8 mouse cellular contexts compared by ENCODE assay signal in the genomic region with DNA sequence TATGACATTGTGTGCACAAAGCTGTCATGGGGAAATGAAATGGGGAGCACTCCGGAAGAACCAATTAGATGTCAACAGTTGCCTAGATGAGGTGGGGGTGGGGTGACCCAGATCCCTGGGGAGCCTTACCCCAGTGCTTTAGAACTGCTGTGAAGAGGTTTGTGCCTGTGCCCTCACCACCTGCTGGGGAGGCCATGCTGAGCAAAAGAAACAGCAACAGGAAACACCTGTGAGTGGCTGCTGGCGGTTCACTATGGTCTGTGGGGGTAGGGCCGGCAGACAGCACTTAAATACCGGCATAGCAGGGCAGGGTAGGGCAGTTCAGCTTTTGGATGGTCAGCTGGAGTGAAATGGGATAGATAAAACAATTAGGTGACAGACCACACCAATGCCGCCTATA. TPM values are rescaled to one million over a fixed set of nuclear protein-coding genes. Genes with fewer than 3 reads are reported as not detected.
DNase-seq lines count a peak whose midpoint lies in the region; ATAC-seq lines count a peak whose summit lies in the region.

No protein-coding gene starts in this region.

- peaks cover 39% of the 10 kb centered on the region for H3K36me3 ChIP-seq in embryonic facial prominence, embryonic 12.5 days
- peaks cover 40% of the 10 kb centered on the region for H3K36me3 ChIP-seq in limb, embryonic 10.5 days

- H3K4me3 ChIP-seq in embryonic facial prominence, embryonic 12.5 days: no peak overlapping the region
- H3K4me3 ChIP-seq in limb, embryonic 10.5 days: peak overlapping the region; percentile 32

- no peaks in the 10 kb centered on the region for H3K27me3 ChIP-seq in embryonic facial prominence, embryonic 12.5 days
- H3K27me3 ChIP-seq in limb, embryonic 10.5 days (ENCODE audit: low read depth, poor library complexity, severe bottlenecking): no peaks in the 10 kb centered on the region

- no peak overlapping the region for H3K9ac ChIP-seq in embryonic facial prominence, embryonic 12.5 days

- DNase-seq in gastrocnemius, postnatal 10 days: peak; percentile 11
- no peak for DNase-seq in gastrocnemius, postnatal 36 days
- peak; percentile 87 for DNase-seq in 416B (ENCODE audit: low read depth)
- DNase-seq in limb, embryonic 10.5 days (ENCODE audit: low spot score): peak; percentile 58
- peak; percentile 49 for DNase-seq in retina, embryonic 14.5 days (ENCODE audit: low spot score)
- DNase-seq in left cerebral cortex, adult 18-20 months (ENCODE audit: low spot score in 2 of 2): no peak
- DNase-seq in ovary, adult 18-20 months (ENCODE audit: low spot score): no peak

- H3K4me2 ChIP-seq in embryonic facial prominence, embryonic 12.5 days (replicated peaks): no peak overlapping the region

- H3K4me1 ChIP-seq in embryonic facial prominence, embryonic 12.5 days: peaks cover 26% of the 10 kb centered on the region
- peaks cover 50% of the 10 kb centered on the region for H3K4me1 ChIP-seq in limb, embryonic 10.5 days

- peak overlapping the region; percentile 47 for H3K27ac ChIP-seq in embryonic facial prominence, embryonic 12.5 days
- peak overlapping the region; percentile 83 for H3K27ac ChIP-seq in limb, embryonic 10.5 days

- intact Hi-C loops in gastrocnemius, postnatal 36 days (cut with DNase I): no loop called here

- WGBS in embryonic facial prominence, embryonic 12.5 days: 17% methylated on average over 5 of the region's 5 CpGs
- 15% methylated on average over 5 of the region's 5 CpGs for WGBS in limb, embryonic 10.5 days

- no peaks in the 10 kb centered on the region for H3K9me3 ChIP-seq in embryonic facial prominence, embryonic 12.5 days
- no peaks in the 10 kb centered on the region for H3K9me3 ChIP-seq in limb, embryonic 10.5 days (replicated peaks)

- no peak for ATAC-seq in embryonic facial prominence, embryonic 12.5 days (ENCODE audit: insufficient number of reproducible peaks, insufficient read depth, low FRiP score, low TSS enrichment)

RNA-seq across cellular contexts. Expression of gene Ctcf, which starts 13.2 kb away (rescaled TPM):
- 10 to 100 TPM; 43.7 to 46.7 TPM for total RNA-seq in gastrocnemius, postnatal 10 days (2021)
- total RNA-seq in gastrocnemius, postnatal 36 days (2021): 10 to 100 TPM; 27.0 to 29.9 TPM
- 138 and 152 TPM in 2 replicates for polyA plus RNA-seq in embryonic facial prominence, embryonic 12.5 days (2016; fragmentation: Nextera tagmentation; extraction: Ambion mirVana)
- 132 and 157 TPM in 2 replicates for polyA plus RNA-seq in limb, embryonic 10.5 days (2016; fragmentation: Nextera tagmentation; extraction: Ambion mirVana)
- 10 to 100 TPM; 68.0 to 68.4 TPM for total RNA-seq in left cerebral cortex, adult 18-20 months (2021)

RNA-seq across cellular contexts. Expression of gene Agrp, which starts 14.1 kb away (rescaled TPM):
- under 1 TPM; 0.84 to 0.85 TPM for total RNA-seq in gastrocnemius, postnatal 10 days (2021)
- total RNA-seq in gastrocnemius, postnatal 36 days (2021): under 1 TPM in 1 of 2 experiments, not detected in 1; 0.56 TPM
- 1.5 and 1.7 TPM in 2 replicates for polyA plus RNA-seq in embryonic facial prominence, embryonic 12.5 days (2016; fragmentation: Nextera tagmentation; extraction: Ambion mirVana)
- polyA plus RNA-seq in limb, embryonic 10.5 days (2016; fragmentation: Nextera tagmentation; extraction: Ambion mirVana): 0.39 and 0.69 TPM in 2 replicates
- not detected for total RNA-seq in left cerebral cortex, adult 18-20 months (2021)

RNA-seq across cellular contexts. Expression of gene Ripor1, which starts 18.1 kb away (rescaled TPM):
- total RNA-seq in gastrocnemius, postnatal 10 days (2021): 10 to 100 TPM; 20.7 to 26.9 TPM
- total RNA-seq in gastrocnemius, postnatal 36 days (2021): 10 to 100 TPM; 15.1 to 18.2 TPM
- polyA plus RNA-seq in embryonic facial prominence, embryonic 12.5 days (2016; fragmentation: Nextera tagmentation; extraction: Ambion mirVana): 14.6 and 15.3 TPM in 2 replicates
- polyA plus RNA-seq in limb, embryonic 10.5 days (2016; fragmentation: Nextera tagmentation; extraction: Ambion mirVana): 17.5 and 18.0 TPM in 2 replicates
- total RNA-seq in left cerebral cortex, adult 18-20 months (2021): 10 to 100 TPM; 70.6 to 84.6 TPM

RNA-seq across cellular contexts. Expression of gene Atp6v0d1, which starts 57.3 kb away (rescaled TPM):
- total RNA-seq in gastrocnemius, postnatal 10 days (2021): 10 to 100 TPM; 49.3 to 54.2 TPM
- 10 to 100 TPM; 37.3 to 40.9 TPM for total RNA-seq in gastrocnemius, postnatal 36 days (2021)
- 75.4 and 84.3 TPM in 2 replicates for polyA plus RNA-seq in embryonic facial prominence, embryonic 12.5 days (2016; fragmentation: Nextera tagmentation; extraction: Ambion mirVana)
- polyA plus RNA-seq in limb, embryonic 10.5 days (2016; fragmentation: Nextera tagmentation; extraction: Ambion mirVana): 58.3 and 68.6 TPM in 2 replicates
- total RNA-seq in left cerebral cortex, adult 18-20 months (2021): 100 to 1,000 TPM; 306 to 326 TPM

Comparison
In these comparisons a context has a peak if more than half of its experiments do, and no peak if none do; other contexts are left out.
1. DNase-seq: peak in gastrocnemius, postnatal 10 days (single experiment), 416B (single experiment), limb, embryonic 10.5 days (single experiment) and retina, embryonic 14.5 days (single experiment); none in gastrocnemius, postnatal 36 days (0 of 2), left cerebral cortex, adult 18-20 months (0 of 2) and ovary, adult 18-20 months (single experiment).